Mouse (Mus musculus) liver, postnatal 0 days (tissue): ENCODE data around the gene Micall2. TPM values are rescaled to one million over a fixed set of nuclear protein-coding genes. Genes with fewer than 3 reads are reported as not detected.

Experiments
- ATAC-seq: fragments of 200-750 bp; cut with Nextera tagmentation; 2 replicates; pipeline ENCODE4 v1.8.0; 2017; ENCODE audit warnings: mild to moderate bottlenecking, moderate library complexity
- DNase-seq: peaks from one replicate; pipeline ENCODE4 v3.0.0-alpha.2; 2016
- H3K27ac ChIP-seq: fragments of 300-500 bp; sonication (generic); 2 replicates; pipeline ENCODE4 v1.5.1; 2014; ENCODE audit warnings: antibody characterized with exemption, moderate library complexity, mild to moderate bottlenecking, low read depth
- H3K27me3 ChIP-seq: fragments of 300-500 bp; sonication (generic); 2 replicates; pipeline ENCODE4 v1.6.1; 2014; ENCODE audit warnings: low read length, control low read depth, mixed read lengths; ENCODE audit not compliant: insufficient read depth
- H3K36me3 ChIP-seq: fragments of 300-500 bp; sonication (generic); replicated peaks from 2 replicates; pipeline ENCODE4 v1.6.1; 2014; ENCODE audit warnings: mild to moderate bottlenecking, control low read depth, low read length, moderate library complexity, mixed read lengths; ENCODE audit not compliant: insufficient read depth
- H3K4me1 ChIP-seq: fragments of 300-500 bp; sonication (generic); 2 replicates; pipeline ENCODE4 v1.6.1; 2014; ENCODE audit warnings: antibody characterized with exemption, mild to moderate bottlenecking, control low read depth; ENCODE audit not compliant: insufficient read depth
- H3K4me2 ChIP-seq: fragments of 300-500 bp; sonication (generic); 2 replicates; pipeline ENCODE4 v1.6.1; 2014; ENCODE audit warnings: low read depth, mild to moderate bottlenecking, low read length, moderate library complexity, mixed read lengths
- H3K4me3 ChIP-seq: fragments of 300-500 bp; sonication (generic); 2 replicates; pipeline ENCODE4 v1.5.1; 2014; ENCODE audit warnings: low read depth, low read length
- H3K9ac ChIP-seq: fragments of 300-500 bp; sonication (generic); replicated peaks from 2 replicates; pipeline ENCODE4 v1.6.1; 2014; ENCODE audit warnings: mild to moderate bottlenecking, moderate library complexity
- H3K9me3 ChIP-seq: fragments of 300-500 bp; sonication (generic); 2 replicates; pipeline ENCODE4 v1.6.1; 2016; ENCODE audit warnings: mild to moderate bottlenecking, control low read depth, low read length, mixed read lengths
- CTCF ChIP-seq: sonication (generic); IDR thresholded peaks from 2 replicates; pipeline ENCODE4 v1.5.1; 2016; ENCODE audit warnings: antibody characterized with exemption, low read depth
- EP300 ChIP-seq: IDR thresholded peaks from 2 replicates; pipeline ENCODE4 v1.6.1; 2016; ENCODE audit warnings: antibody characterized with exemption, low read depth, mild to moderate bottlenecking
- WGBS: fragments of 180-500 bp; shearing (Covaris S2); extraction: QIAGEN DNeasy Blood & Tissue Kit; methylation state at CpG from one replicate; pipeline ENCODE4 v1.1.7; 2014; ENCODE audit not compliant: insufficient replicate concordance; 5-methylcytosine and 5-hydroxymethylcytosine counted together
- polyA plus RNA-seq: library from polyadenylated mRNA; unstranded; fragments of >200 nt; fragmentation: Nextera tagmentation; extraction: Ambion mirVana; gene quantifications from 2 replicates; pipeline ENCODE4 v1.2.1, GENCODE M21; 2015

Gene Micall2
- 4.9 and 5.8 TPM in 2 replicates for polyA plus RNA-seq

DNA sequence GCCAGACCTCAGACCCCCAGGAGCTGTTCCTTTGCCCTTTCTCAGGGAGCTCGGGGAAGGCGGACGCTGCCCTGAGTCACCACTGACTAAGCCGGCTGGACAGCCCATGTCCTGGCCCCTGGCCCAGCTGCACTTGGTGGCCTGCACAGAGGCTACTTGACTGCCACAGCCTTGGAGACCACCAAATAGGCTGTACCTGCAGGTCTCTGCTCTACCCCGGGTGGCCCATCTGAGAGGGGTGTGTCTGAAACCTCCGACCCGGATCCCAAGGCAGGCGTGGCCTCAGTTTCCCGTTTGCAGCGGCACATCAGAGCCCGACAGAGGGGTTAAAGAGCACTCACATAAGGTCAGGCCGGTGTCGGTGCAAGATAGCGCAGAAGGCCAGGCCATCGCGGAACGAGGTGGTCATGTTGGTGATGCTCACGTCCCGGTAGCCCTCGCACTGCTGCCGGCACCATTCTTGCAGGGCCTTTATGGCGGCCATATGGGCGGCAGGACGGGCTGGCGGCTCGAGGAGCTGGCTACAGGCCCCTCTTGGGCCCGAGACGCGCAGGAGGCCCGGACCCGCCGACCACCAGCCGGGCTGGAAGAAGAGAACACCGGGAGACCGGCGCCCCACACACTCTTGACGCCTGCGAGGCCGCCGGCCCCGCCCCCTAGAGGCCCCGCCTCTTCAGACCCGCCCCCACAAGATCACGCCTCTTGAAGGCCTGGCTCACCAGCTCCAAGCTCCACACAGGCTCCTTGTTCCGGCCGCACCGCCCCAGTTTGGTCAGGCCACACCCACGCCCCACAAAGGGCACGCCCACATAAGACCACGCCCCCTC is at the start of gene Micall2:
Micall2 (minus strand) TSS at position 660 of the 827 bp plus-strand sequence.
- WGBS: 3% methylated on average over 48 of the region's 50 CpGs
- ATAC-seq (peak; percentile 84), DNase-seq (peak; percentile 98)
- Histone ChIP-seq H3K9ac (peak within 1 kb of the TSS; percentile 72), H3K27ac (peak within 1 kb of the TSS; percentile 92), H3K36me3 (no peaks in the 10 kb centered on the region), H3K4me2 (peak within 1 kb of the TSS; percentile 98), H3K4me3 (peak within 1 kb of the TSS; percentile 62), H3K27me3 (no peaks in the 10 kb centered on the region), H3K9me3 (no peaks in the 10 kb centered on the region), H3K4me1 (peaks cover 58% of the 10 kb centered on the region)
- peak; percentile 17; the same call in 1 of the 2 replicates for TF ChIP-seq CTCF
- TF ChIP-seq EP300: no peak

GRCm38 (mm10) chr5:139781406-139781805 is 45.3 kb upstream of the Micall2 start:
- no peak for ATAC-seq
- no peak for TF ChIP-seq EP300
- no peak for TF ChIP-seq CTCF
- Histone ChIP-seq H3K4me2 (no peak overlapping the region), H3K27me3 (no peaks in the 10 kb centered on the region), H3K36me3 (no peaks in the 10 kb centered on the region), H3K9me3 (no peaks in the 10 kb centered on the region), H3K27ac (no peak overlapping the region), H3K9ac (no peak overlapping the region), H3K4me1 (no peaks in the 10 kb centered on the region; the same call in 1 of the 2 replicates), H3K4me3 (no peak overlapping the region)
- DNase-seq: no peak
- 77% methylated on average over 8 of the region's 8 CpGs for WGBS

DNA sequence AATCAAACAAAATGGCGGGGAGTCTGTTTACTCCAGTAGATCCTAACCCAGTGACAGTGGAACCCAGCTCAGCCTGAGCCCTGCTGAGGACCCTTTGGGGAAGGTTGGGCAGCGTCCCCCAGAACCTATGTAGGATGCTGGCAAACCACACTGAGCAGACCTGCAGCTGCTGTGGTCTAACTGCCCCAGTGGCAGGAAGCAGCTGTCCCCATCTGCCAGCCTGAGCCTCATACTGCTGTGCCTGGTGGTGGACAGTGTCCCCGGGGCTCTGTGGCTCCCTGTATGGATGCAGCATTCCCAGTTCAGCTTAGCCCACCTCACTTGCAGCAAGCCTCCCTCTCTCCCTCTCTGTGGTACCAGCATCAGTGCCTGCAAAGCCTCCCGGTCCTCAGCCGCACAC is 40.8 kb upstream of the Micall2 start:
- Histone ChIP-seq H3K4me1 (peaks cover 12% of the 10 kb centered on the region), H3K27ac (peak overlapping the region; percentile 70), H3K9ac (no peak overlapping the region), H3K36me3 (peaks cover 7% of the 10 kb centered on the region), H3K27me3 (no peaks in the 10 kb centered on the region), H3K9me3 (no peaks in the 10 kb centered on the region), H3K4me3 (no peak overlapping the region), H3K4me2 (no peak overlapping the region)
- 0 out of 2 replicates have a peak, but pooled peaks have one; percentile 15 for TF ChIP-seq EP300
- TF ChIP-seq CTCF: no peak
- DNase-seq: peak; percentile 51
- ATAC-seq: peak; percentile 47
- 40% methylated on average over 5 of the region's 5 CpGs for WGBS

DNA sequence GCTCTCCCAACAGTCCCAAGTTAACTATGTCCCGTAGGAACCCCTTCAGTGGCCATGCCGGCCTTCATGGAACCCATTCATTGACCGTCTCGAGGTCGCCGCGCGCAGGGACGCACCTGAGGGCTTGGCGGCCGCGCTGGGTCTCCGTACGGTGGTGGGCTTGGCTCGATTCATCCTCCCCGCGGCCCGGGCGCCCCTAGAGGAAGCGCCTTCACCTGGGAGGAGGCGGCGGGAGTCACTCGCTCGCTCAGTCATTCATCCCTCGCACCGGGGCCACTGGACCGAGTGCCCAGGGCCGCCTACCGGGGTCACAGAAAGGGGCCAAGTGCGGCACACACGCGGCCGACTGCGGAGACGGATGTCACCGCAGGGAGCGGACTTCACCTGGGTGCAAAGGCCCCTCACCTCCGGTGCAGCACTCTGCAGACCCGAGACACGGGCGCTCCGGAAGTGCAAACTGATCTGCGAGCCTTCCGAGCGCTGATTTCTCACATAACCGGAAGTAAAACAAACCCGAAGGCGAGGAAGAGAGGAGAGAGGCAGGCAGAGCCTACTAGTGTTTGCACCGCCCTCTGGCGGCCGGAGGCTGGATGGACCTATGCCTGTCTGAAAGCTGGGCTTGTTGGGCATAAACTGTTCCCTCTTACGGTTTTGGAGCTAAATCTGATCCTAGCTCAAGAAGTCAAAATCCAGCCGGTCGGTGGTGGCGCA is 39.2 kb upstream of the Micall2 start, which contains the start of gene Ints1:
Ints1 (minus strand) TSS at position 459 of the 711 bp plus-strand sequence.
- Histone ChIP-seq H3K9me3 (no peaks in the 10 kb centered on the region), H3K27ac (peak within 1 kb of the TSS; percentile 70), H3K36me3 (peaks cover 22% of the 10 kb centered on the region), H3K27me3 (no peaks in the 10 kb centered on the region), H3K4me2 (peak within 1 kb of the TSS; percentile 96), H3K9ac (peak within 1 kb of the TSS; percentile 86), H3K4me3 (peak within 1 kb of the TSS; percentile 89), H3K4me1 (peaks cover 12% of the 10 kb centered on the region)
- peak; percentile 96 for DNase-seq
- ATAC-seq: peak; percentile 90
- WGBS: 1% methylated on average over 55 of the region's 55 CpGs
- peak; percentile 98 for TF ChIP-seq CTCF
- peak; percentile 81 for TF ChIP-seq EP300

DNA sequence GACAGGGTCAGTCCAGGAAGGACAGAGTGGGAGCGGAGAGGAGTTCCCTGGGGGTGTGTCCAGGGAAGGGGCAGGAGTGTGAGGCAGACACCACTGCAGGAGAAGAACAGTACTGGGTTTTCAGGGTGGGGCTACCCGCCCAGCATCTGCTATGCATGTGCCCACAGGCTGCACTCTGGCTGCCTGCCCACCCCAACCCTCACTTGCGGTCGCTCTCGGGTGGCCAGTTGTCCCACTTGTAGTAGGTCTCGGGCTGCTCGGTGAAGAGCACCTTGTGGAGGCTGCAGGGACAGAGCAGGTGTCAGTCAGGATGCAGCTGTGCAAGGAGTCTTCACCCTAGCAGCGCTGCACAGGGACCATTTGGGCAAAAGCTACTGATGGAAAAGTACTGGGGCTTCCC is 32.1 kb upstream of the Micall2 start:
- Histone ChIP-seq H3K27ac (no peak overlapping the region), H3K9ac (no peak overlapping the region), H3K9me3 (no peaks in the 10 kb centered on the region), H3K4me1 (no peaks in the 10 kb centered on the region), H3K4me3 (no peak overlapping the region), H3K4me2 (no peak overlapping the region), H3K36me3 (peaks cover 79% of the 10 kb centered on the region), H3K27me3 (no peaks in the 10 kb centered on the region)
- no peak for ATAC-seq
- DNase-seq: no peak
- no peak for TF ChIP-seq CTCF
- TF ChIP-seq EP300: no peak
- WGBS: 83% methylated on average over 8 of the region's 8 CpGs

- ATAC-seq (peak; percentile 31; the same call in 1 of the 2 replicates), DNase-seq (peak; percentile 50)
- Histone ChIP-seq H3K9me3 (no peaks in the 10 kb centered on the region), H3K27ac (no peak overlapping the region), H3K4me1 (no peaks in the 10 kb centered on the region), H3K4me3 (no peak overlapping the region), H3K4me2 (no peak overlapping the region), H3K9ac (no peak overlapping the region), H3K27me3 (no peaks in the 10 kb centered on the region), H3K36me3 (peaks cover 69% of the 10 kb centered on the region)
- TF ChIP-seq EP300 (no peak), CTCF (peak; percentile 72)
- WGBS: 74% methylated on average over 11 of the region's 11 CpGs
Measured at GRCm38 (mm10) chr5:139764296-139764695, 28.2 kb upstream of the Micall2 start.
